ENCODE assay signal across 20 mouse cellular contexts in the genomic region with DNA sequence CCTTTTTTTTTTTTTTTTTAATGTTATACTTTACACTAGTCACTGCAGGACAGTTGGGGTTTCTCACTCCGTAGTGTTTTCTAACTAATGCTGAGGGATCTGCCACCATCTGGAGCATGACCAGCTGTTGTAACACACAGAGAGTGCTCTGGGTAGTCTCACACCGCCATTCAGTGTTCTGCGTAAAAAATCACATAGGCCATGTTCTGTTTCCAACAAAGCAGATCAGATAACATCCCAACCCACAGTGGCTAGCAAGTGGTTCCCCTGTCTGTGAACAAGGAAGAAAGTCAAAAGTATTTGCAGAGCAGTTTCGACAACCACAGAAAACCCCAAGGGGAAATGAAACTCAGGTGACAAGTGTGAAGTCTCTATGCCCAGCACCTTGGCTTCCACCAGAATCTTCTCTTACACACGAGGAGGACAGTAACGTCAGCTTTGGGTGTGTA. TPM values are rescaled to one million over a fixed set of nuclear protein-coding genes. Genes with fewer than 3 reads are reported as not detected.
DNase-seq lines count a peak whose midpoint lies in the region; ATAC-seq and TF ChIP-seq lines count a peak whose summit lies in the region.
"Had no signal": no experiment of that assay in that cellular context is flagged by ENCODE, and none has a peak within 500 bp of the region (broad histone marks: within the 10 kb centered on the region; RNA-seq: fewer than 3 reads in every experiment).

No protein-coding gene starts in this region.

- no peak overlapping the region for H3K4me2 ChIP-seq in stomach, embryonic 14.5 days (replicated peaks; ENCODE audit: low read depth, low read length)
- H3K4me2 ChIP-seq in stomach, postnatal 0 days (replicated peaks; ENCODE audit: low read depth), result no peak overlapping the region
- no peak overlapping the region for H3K4me2 ChIP-seq in stomach, embryonic 15.5 days
- H3K4me2 ChIP-seq: hindbrain, embryonic 15.5 days; kidney, embryonic 15.5 days; neural tube, embryonic 15.5 days had no signal

- no peaks in the 10 kb centered on the region for H3K36me3 ChIP-seq in stomach, embryonic 14.5 days (ENCODE audit: control insufficient read depth, insufficient read depth, low read length)
- H3K36me3 ChIP-seq in stomach, postnatal 0 days (ENCODE audit: control insufficient read depth, insufficient read depth, low read length), result no peaks in the 10 kb centered on the region
- no peaks in the 10 kb centered on the region for H3K36me3 ChIP-seq in stomach, embryonic 15.5 days
- H3K36me3 ChIP-seq: hindbrain, embryonic 15.5 days; kidney, embryonic 15.5 days; neural tube, embryonic 15.5 days had no signal

- TF ChIP-seq CTCF in stomach, postnatal 0 days (IDR thresholded peaks at IDR 0.05; ENCODE audit: low read depth), result no peak

- H3K9me3 ChIP-seq in stomach, embryonic 14.5 days (ENCODE audit: control insufficient read depth, low read depth, low read length), result no peaks in the 10 kb centered on the region
- H3K9me3 ChIP-seq in stomach, postnatal 0 days (ENCODE audit: control insufficient read depth, low read length), result no peaks in the 10 kb centered on the region
- H3K9me3 ChIP-seq in stomach, embryonic 15.5 days, result no peaks in the 10 kb centered on the region
- H3K9me3 ChIP-seq: hindbrain, embryonic 15.5 days; kidney, embryonic 15.5 days; megakaryocyte, embryonic 14.5 days; neural tube, embryonic 15.5 days had no signal

- intact Hi-C loops in left cerebral cortex, postnatal 10 days (cut with DNase I), result no loop called here

- H3K4me3 ChIP-seq in stomach, embryonic 14.5 days (ENCODE audit: low read depth, low read length), result no peak overlapping the region
- H3K4me3 ChIP-seq in stomach, postnatal 0 days (ENCODE audit: low read depth, low read length), result no peak overlapping the region
- no peak overlapping the region for H3K4me3 ChIP-seq in stomach, embryonic 15.5 days (replicated peaks)
- H3K4me3 ChIP-seq: erythroblast, embryonic 14.5 days; gastrocnemius, adult 2 months; hindbrain, embryonic 15.5 days; kidney, embryonic 15.5 days; megakaryocyte, embryonic 14.5 days; neural tube, embryonic 15.5 days had no signal

- 57% methylated on average over 6 of the region's 6 CpGs for WGBS in stomach, embryonic 14.5 days
- 41% methylated on average over 6 of the region's 6 CpGs for WGBS in stomach, postnatal 0 days
- WGBS in stomach, embryonic 15.5 days, result 51% methylated on average over 6 of the region's 6 CpGs

- ATAC-seq in stomach, embryonic 14.5 days (ENCODE audit: insufficient number of reproducible peaks, insufficient read depth, low FRiP score, low read depth), result peak; percentile 46; the same call in 1 of the 2 replicates
- no peak for ATAC-seq in stomach, postnatal 0 days (ENCODE audit: low FRiP score, low TSS enrichment)
- ATAC-seq in megakaryocyte-erythroid progenitor cell, adult 5-6 weeks (replicated peaks; ENCODE audit: low FRiP score, low TSS enrichment, poor library complexity, severe bottlenecking), result peak; percentile 37; the same call in 1 of the 2 replicates
- ATAC-seq in stomach, embryonic 15.5 days (ENCODE audit: insufficient read depth, low FRiP score, low read depth), result peak; percentile 47; the same call in 1 of the 2 replicates
- ATAC-seq: forebrain, embryonic 16.5 days had no signal

- H3K4me1 ChIP-seq in stomach, embryonic 14.5 days (ENCODE audit: control insufficient read depth, insufficient read depth, low read length), result no peaks in the 10 kb centered on the region
- no peaks in the 10 kb centered on the region for H3K4me1 ChIP-seq in stomach, postnatal 0 days (replicated peaks; ENCODE audit: control insufficient read depth, insufficient read depth)
- H3K4me1 ChIP-seq in stomach, embryonic 15.5 days, result no peaks in the 10 kb centered on the region
- H3K4me1 ChIP-seq: hindbrain, embryonic 15.5 days; neural tube, embryonic 15.5 days had no signal

- H3K9ac ChIP-seq in stomach, embryonic 14.5 days (replicated peaks; ENCODE audit: low read depth, low read length), result no peak overlapping the region
- no peak overlapping the region for H3K9ac ChIP-seq in stomach, postnatal 0 days (ENCODE audit: low read length)
- no peak overlapping the region for H3K9ac ChIP-seq in stomach, embryonic 15.5 days
- H3K9ac ChIP-seq: hindbrain, embryonic 15.5 days; kidney, embryonic 15.5 days; neural tube, embryonic 15.5 days had no signal

- no peaks in the 10 kb centered on the region for H3K27me3 ChIP-seq in stomach, embryonic 14.5 days (ENCODE audit: control insufficient read depth, insufficient read depth, low read length)
- no peaks in the 10 kb centered on the region for H3K27me3 ChIP-seq in stomach, postnatal 0 days (ENCODE audit: control insufficient read depth, insufficient read depth, low read length)
- no peaks in the 10 kb centered on the region for H3K27me3 ChIP-seq in stomach, embryonic 15.5 days (replicated peaks)
- H3K27me3 ChIP-seq: hindbrain, embryonic 15.5 days; kidney, embryonic 15.5 days; neural tube, embryonic 15.5 days had no signal

- no peak overlapping the region for H3K27ac ChIP-seq in stomach, embryonic 14.5 days (ENCODE audit: low read length)
- no peak overlapping the region for H3K27ac ChIP-seq in stomach, postnatal 0 days (replicated peaks)
- H3K27ac ChIP-seq in stomach, embryonic 15.5 days, result no peak overlapping the region
- H3K27ac ChIP-seq: gastrocnemius, adult 2 months; hindbrain, embryonic 15.5 days; kidney, embryonic 15.5 days; neural tube, embryonic 15.5 days had no signal

- TF ChIP-seq EP300 in stomach, postnatal 0 days (optimal IDR thresholded peaks at IDR 0.05), result no peak

- DNase-seq in stomach, postnatal 0 days (ENCODE audit: low spot score), result no peak
- DNase-seq in T-cell, adult 2 months (ENCODE audit: low spot score), result peak; percentile 36
- no peak for DNase-seq in adrenal gland, adult (ENCODE audit: inconsistent age in 2 of 2, low spot score in 1 of 2)
- DNase-seq in left cerebral cortex, postnatal 10 days (ENCODE audit: extremely low spot score in 1 of 2, low spot score in 2 of 2), result no peak
- DNase-seq in lung, postnatal 14 days, result no peak
- DNase-seq: adrenal gland, postnatal 14 days; cerebellum, adult 9-10 months; gastrocnemius, adult 2 months; heart, adult 18-20 months; lung, adult 2 months; thymus, postnatal 14 days had no signal

RNA-seq across cellular contexts. Expression of gene Usp6nl, which starts 13.1 kb away (rescaled TPM):
- polyA plus RNA-seq in stomach, embryonic 14.5 days (2014; fragmentation: Nextera tagmentation; extraction: Ambion mirVana), result 12.9 and 14.4 TPM in 2 replicates
- polyA plus RNA-seq in stomach, postnatal 0 days (2015; fragmentation: Nextera tagmentation; extraction: Ambion mirVana), result 7.4 and 8.9 TPM in 2 replicates
- total RNA-seq in megakaryocyte-erythroid progenitor cell, adult 5-6 weeks (2014; fragmentation: Nextera tagmentation), result 38.6 and 43.4 TPM in 2 replicates
- total RNA-seq in megakaryocyte-erythroid progenitor cell, adult 5-6 weeks (2017), result 31.8 and 53.7 TPM in 2 replicates
- 9.1 and 11.3 TPM in 2 replicates for polyA plus RNA-seq in stomach, embryonic 15.5 days (2015; fragmentation: Nextera tagmentation; extraction: Ambion mirVana)
- 10 to 100 TPM; 30.1 to 30.7 TPM for total RNA-seq in left cerebral cortex, postnatal 10 days (2021)
